Mouse (Mus musculus) embryonic facial prominence, embryonic 10.5 days (tissue): ENCODE measurements around the gene Prelid1. TPM values are rescaled to one million over a fixed set of nuclear protein-coding genes. Genes with fewer than 3 reads are reported as not detected.

Experiments
- DNase-seq: peaks from one replicate; pipeline ENCODE4 v3.0.0-alpha.2; 2017; ENCODE audit warnings: low spot score
- H3K27ac ChIP-seq: fragments of 300-500 bp; sonication (generic); replicated peaks from 2 replicates; pipeline ENCODE4 v1.5.1; 2016; ENCODE audit warnings: mild to moderate bottlenecking
- H3K27me3 ChIP-seq: fragments of 300-500 bp; sonication (generic); replicated peaks from 2 replicates; pipeline ENCODE4 v1.6.1; 2016; ENCODE audit warnings: low read depth, mild to moderate bottlenecking; ENCODE audit not compliant: poor library complexity, severe bottlenecking
- H3K36me3 ChIP-seq: fragments of 300-500 bp; sonication (generic); replicated peaks from 2 replicates; pipeline ENCODE4 v1.6.1; 2016; ENCODE audit warnings: mild to moderate bottlenecking, moderate library complexity
- H3K4me1 ChIP-seq: fragments of 300-500 bp; sonication (generic); 2 replicates; pipeline ENCODE4 v1.6.1; 2016
- H3K4me3 ChIP-seq: fragments of 300-500 bp; sonication (generic); 2 replicates; pipeline ENCODE4 v1.5.1; 2016; ENCODE audit warnings: mild to moderate bottlenecking, moderate library complexity
- H3K9me3 ChIP-seq: fragments of 300-500 bp; sonication (generic); 2 replicates; pipeline ENCODE4 v1.6.1; 2016; ENCODE audit warnings: mild to moderate bottlenecking
- WGBS: fragments of 180-500 bp; shearing (Covaris S2); methylation state at CpG from one replicate; pipeline ENCODE4 v1.1.7; 2016; 5-methylcytosine and 5-hydroxymethylcytosine counted together
- polyA plus RNA-seq: library from polyadenylated mRNA; unstranded; fragments of >200 nt; fragmentation: Nextera tagmentation; extraction: Ambion mirVana; gene quantifications from 2 replicates; pipeline ENCODE4 v1.2.1, GENCODE M21; 2016

The Prelid1 gene
- polyA plus RNA-seq, 1 experiment from 2014 or later: 460 TPM

DNA sequence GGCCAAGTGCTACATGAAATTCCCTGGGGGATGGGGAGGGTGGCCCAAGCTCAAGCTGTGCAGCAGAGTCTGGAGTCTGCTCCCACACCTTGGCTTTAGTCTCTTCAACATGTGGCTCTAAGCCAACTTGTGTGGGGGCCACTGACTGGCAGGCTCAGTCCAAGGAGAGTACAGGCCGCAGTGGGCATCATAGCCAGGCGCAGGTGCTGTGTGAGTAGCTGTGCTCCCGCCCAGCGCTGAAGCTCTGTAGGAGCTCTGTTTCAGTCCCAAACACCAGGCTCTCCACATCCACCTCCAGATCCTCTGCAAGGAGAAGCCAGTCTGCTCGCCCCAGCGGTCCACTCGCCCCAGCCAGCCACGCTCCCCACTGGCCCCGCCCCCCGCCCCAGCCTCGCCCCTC, 5.3 kb downstream of the Prelid1 start:
- no peak for DNase-seq
- Histone ChIP-seq H3K4me1 (peaks cover 62% of the 10 kb centered on the region), H3K27ac (no peak overlapping the region), H3K27me3 (peaks cover 10% of the 10 kb centered on the region; the same call in 1 of the 2 replicates), H3K4me3 (no peak overlapping the region), H3K36me3 (peaks cover 49% of the 10 kb centered on the region), H3K9me3 (no peaks in the 10 kb centered on the region)
- WGBS: 84% methylated on average over 11 of the region's 11 CpGs

DNA sequence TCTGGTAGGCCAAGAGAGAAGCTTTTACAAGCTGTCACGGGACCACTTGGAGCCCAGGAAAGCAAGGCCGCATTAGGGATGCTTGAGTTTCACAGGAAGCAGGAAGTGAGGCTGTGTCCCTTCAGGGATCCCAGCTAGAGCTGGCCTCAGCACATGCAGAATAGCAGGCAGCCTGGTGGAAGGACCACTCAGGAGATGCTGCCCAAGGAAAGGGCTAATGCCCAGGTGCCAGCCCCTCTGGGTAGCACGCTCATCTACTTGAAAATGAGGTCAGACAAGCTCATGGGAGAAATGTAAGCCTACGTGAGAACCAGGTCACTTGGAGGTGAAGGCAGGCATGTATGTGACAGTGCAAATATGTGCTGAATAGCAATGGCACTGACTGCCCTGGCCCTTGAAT, 6.9 kb downstream of the Prelid1 start:
- H3K27me3 ChIP-seq: peaks cover 10% of the 10 kb centered on the region; the same call in 1 of the 2 replicates
- DNase-seq: no peak
- no peak overlapping the region for H3K4me3 ChIP-seq
- H3K4me1 ChIP-seq: peaks cover 62% of the 10 kb centered on the region
- WGBS: 58% methylated on average over 4 of the region's 4 CpGs
- H3K9me3 ChIP-seq: no peaks in the 10 kb centered on the region
- peaks cover 45% of the 10 kb centered on the region for H3K36me3 ChIP-seq
- H3K27ac ChIP-seq: peak overlapping the region; percentile 40; the same call in 1 of the 2 replicates

DNA sequence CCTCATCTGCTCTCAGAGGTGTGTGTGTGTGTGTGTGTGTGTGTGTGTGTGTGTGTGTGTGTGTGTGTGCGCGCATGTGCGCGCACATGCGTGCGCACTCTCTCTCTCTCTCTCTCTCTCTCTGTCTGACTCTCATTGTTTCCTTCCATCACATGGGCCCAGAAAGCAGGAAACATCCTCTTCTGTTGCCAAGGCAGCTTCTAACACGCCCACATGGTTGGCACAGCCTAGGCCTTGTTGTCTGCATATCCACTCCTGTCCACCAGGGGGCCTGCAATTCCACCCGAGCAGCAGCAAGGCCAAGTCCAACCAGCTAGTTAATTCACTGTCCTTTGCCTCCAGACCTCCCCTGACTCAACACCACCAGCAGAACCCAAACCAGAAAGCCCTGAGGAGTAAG, 7.3 kb downstream of the Prelid1 start:
- Histone ChIP-seq H3K27me3 (peaks cover 10% of the 10 kb centered on the region; the same call in 1 of the 2 replicates), H3K36me3 (peaks cover 45% of the 10 kb centered on the region), H3K27ac (peak overlapping the region; percentile 51), H3K4me3 (peak overlapping the region; percentile 74; the same call in 1 of the 2 replicates), H3K9me3 (no peaks in the 10 kb centered on the region), H3K4me1 (peaks cover 60% of the 10 kb centered on the region)
- WGBS: 50% methylated on average over 8 of the region's 8 CpGs
- peak; percentile 87 for DNase-seq

DNA sequence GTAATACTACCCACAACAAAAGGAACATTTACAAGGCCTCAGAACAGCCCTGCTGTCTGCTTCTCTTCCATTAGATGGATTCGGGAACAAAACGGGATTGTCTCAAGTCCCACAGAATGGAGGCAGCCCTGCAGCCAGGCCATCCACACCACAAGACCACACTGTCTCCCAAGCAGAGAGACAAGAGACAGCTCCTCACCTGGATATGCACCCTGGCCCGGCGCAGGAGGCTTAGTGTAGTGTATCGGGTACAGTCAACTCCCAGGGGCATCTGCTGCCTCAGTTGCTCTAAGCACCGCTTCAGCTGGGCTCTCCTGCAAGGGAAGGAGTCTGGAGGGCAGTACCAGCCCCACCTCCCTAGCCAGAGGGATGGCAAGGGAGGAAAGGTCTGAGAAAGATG, 7.9 kb downstream of the Prelid1 start:
- H3K4me3 ChIP-seq: peak overlapping the region; percentile 74
- peaks cover 54% of the 10 kb centered on the region for H3K4me1 ChIP-seq
- no peaks in the 10 kb centered on the region for H3K9me3 ChIP-seq
- 84% methylated on average over 6 of the region's 6 CpGs for WGBS
- H3K27ac ChIP-seq: no peak overlapping the region
- H3K27me3 ChIP-seq: peaks cover 10% of the 10 kb centered on the region; the same call in 1 of the 2 replicates
- peaks cover 41% of the 10 kb centered on the region for H3K36me3 ChIP-seq
- no peak for DNase-seq

DNA sequence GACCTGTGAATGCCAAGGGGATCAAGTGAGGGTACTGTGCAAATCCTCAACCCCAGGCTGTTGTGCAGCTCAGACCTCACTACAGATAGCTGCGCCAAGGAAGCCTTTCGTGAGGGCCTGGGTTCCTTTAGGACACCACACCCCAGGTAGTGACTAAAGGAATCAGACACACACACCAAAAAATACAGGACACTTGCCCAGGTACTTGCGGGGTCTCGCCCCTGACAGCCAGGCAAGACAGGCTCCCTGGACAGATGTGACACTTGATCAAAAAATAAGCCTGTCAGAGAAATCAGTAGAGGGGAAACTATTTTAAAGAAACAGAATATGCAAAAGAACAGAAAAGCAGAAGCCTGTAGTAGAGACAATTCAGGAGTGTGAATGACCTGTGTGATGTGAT, 8.3 kb downstream of the Prelid1 start:
- Histone ChIP-seq H3K9me3 (no peaks in the 10 kb centered on the region), H3K27me3 (peaks cover 10% of the 10 kb centered on the region; the same call in 1 of the 2 replicates), H3K4me1 (peaks cover 50% of the 10 kb centered on the region), H3K36me3 (peaks cover 37% of the 10 kb centered on the region), H3K4me3 (peak overlapping the region; percentile 74), H3K27ac (no peak overlapping the region; the same call in 1 of the 2 replicates)
- DNase-seq: no peak
- 79% methylated on average over 4 of the region's 4 CpGs for WGBS

DNA sequence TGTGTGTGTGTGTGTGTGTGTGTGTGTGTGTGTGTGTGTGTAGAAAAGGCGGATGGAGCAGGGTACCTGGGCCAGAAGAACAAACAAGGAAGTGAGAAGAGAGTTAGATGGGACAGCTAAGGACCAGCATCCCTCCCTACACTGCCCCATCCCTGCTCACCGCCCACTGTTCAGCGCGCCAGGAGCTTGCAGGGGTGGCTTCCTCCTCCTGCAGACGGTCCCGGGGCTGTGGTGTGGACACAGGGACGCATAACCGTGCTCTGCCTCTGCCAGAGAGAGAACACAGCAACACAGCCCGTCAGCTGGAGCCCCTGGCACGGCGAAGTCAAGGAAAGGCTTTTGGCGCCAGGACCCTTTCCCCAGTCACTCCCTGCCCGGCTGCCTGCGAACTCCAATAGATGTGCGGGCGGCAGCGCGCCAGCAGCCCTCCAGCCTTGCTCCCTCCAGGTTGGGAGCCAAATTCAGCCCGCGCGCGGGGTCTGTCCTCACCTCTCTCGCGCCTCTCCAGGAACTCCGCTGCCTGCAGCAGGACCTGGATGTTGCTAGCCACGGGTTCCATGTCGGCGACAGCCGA, 8.9 kb downstream of the Prelid1 start:
- DNase-seq: no peak
- under 1% methylated on average over 29 of the region's 29 CpGs for WGBS
- Histone ChIP-seq H3K9me3 (no peaks in the 10 kb centered on the region), H3K27me3 (peaks cover 10% of the 10 kb centered on the region; the same call in 1 of the 2 replicates), H3K4me3 (peak overlapping the region; percentile 74), H3K4me1 (peaks cover 45% of the 10 kb centered on the region), H3K36me3 (peaks cover 31% of the 10 kb centered on the region), H3K27ac (peak overlapping the region; percentile 95)

DNA sequence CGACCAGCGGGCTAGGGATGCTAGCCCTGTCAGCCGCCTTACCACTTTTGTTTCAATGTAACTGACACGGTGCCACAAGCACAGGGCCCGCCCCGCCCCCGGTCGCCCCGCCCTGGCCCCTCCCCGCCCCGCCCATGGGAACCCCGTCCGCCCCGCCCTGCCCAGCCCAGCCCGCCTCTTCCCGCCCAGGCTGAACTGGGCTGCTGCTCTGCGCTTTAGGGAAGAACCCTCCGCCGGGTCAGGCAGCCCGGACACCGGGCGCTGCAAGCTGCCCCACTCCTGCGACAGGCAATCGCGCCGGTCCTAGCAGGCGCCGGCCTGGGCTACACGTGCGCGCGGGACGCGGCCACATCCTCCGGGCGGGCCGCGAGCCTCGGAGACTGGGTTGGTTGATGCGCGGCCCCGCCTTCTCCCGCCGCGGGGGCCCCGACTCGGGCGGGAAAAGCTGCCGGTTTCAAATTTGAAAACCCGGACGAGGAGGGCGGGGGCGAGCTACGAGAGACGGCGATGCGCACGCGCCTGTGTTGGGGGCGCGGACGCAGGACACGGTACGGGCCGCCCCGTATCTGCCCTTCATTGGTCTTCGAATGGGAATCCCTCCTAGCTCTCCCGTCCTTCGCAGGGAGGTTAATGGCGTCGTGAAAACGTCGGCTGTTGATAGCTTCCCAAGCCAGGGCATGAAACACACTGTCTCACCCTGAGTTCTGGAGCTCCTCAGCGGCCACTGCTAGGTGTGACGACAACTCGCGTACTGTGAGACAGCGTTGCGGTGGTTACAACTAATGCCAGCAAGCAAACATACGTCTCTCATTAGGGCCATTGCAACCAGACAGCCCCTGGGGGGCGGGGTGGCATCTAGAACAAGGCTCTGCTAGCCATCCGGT, 9.6 kb downstream of the Prelid1 start, which contains the start of gene Mxd3:
TSS of gene Mxd3 (minus strand) at position 141 of the 884 bp plus-strand sequence.
- H3K36me3 ChIP-seq: peaks cover 24% of the 10 kb centered on the region
- peak within 1 kb of the TSS; percentile 95 for H3K27ac ChIP-seq
- peak within 1 kb of the TSS; percentile 74 for H3K4me3 ChIP-seq
- H3K4me1 ChIP-seq: peaks cover 45% of the 10 kb centered on the region
- H3K9me3 ChIP-seq: no peaks in the 10 kb centered on the region
- WGBS: under 1% methylated on average over 82 of the region's 82 CpGs
- peak; percentile 94 for DNase-seq
- H3K27me3 ChIP-seq: peaks cover 10% of the 10 kb centered on the region; the same call in 1 of the 2 replicates

DNA sequence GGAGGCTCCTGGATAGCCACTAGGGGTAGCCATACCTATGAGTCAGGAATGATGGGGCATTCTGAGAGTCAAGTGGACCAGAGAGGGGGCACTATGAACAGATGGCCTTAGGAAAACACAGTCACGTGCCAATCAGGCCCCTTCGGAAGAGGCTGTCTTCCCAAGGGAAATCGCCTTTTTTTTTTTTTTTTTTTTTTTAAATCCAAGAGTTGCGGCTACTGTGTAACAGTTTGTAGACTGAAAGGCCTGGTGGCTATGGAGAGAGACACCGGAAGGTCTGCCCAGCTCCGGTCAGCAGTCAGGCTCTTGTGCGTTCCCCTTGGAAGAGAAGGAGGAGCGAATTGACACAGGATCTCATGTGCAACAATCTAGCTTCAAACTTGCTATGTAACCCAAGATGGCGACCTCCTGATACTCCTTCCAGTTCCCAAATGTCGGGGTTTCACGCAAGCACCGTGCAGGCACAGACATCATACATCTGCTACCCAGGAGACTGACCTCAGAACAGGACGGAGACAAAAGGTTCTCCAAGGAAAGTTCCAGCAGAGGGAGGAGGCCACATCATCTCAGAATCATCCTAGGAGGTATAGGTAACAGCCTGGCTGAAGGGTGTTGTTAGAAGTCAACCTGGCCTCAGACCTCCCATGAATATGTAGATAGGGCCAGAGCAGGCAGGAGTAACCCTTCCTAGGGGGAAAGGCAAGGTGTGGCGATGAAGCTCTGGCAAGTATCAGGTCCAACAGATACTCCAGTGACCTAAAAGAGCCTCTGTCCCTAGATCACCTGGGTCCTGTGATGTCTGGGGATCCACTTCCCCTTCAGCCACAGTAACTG, 10.5 kb downstream of the Prelid1 start:
- H3K27ac ChIP-seq: peak overlapping the region; percentile 95
- H3K36me3 ChIP-seq: peaks cover 15% of the 10 kb centered on the region
- DNase-seq: peak; percentile 25
- no peaks in the 10 kb centered on the region for H3K9me3 ChIP-seq
- peaks cover 10% of the 10 kb centered on the region; the same call in 1 of the 2 replicates for H3K27me3 ChIP-seq
- WGBS: 43% methylated on average over 14 of the region's 14 CpGs
- H3K4me1 ChIP-seq: peaks cover 45% of the 10 kb centered on the region
- H3K4me3 ChIP-seq: peak overlapping the region; percentile 74

DNA sequence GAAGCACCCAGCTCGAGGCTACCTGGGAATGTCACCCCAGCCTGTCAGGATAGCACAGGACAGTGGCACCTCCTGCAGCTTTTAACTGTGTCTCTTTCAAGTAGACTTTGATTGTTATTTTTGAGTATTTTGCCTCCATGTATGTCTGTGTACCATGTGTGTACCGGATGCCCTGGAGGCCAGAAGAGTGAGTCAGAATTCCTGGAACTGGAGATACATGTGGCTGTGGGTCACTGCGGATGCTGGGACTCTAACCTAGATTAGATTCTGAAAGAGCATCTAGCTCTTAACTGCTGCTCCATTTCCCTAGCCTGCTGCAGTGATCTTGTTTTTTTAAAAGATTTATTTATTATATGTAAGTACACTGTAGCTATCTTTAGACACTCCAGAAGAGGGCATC, 12.0 kb downstream of the Prelid1 start:
- no peak overlapping the region for H3K4me3 ChIP-seq
- no peaks in the 10 kb centered on the region; the same call in 1 of the 2 replicates for H3K36me3 ChIP-seq
- no peak for DNase-seq
- H3K27me3 ChIP-seq: peaks cover 10% of the 10 kb centered on the region; the same call in 1 of the 2 replicates
- no peak overlapping the region for H3K27ac ChIP-seq
- WGBS: 89% methylated on average over 3 of the region's 3 CpGs
- peaks cover 44% of the 10 kb centered on the region for H3K4me1 ChIP-seq
- no peaks in the 10 kb centered on the region for H3K9me3 ChIP-seq

DNA sequence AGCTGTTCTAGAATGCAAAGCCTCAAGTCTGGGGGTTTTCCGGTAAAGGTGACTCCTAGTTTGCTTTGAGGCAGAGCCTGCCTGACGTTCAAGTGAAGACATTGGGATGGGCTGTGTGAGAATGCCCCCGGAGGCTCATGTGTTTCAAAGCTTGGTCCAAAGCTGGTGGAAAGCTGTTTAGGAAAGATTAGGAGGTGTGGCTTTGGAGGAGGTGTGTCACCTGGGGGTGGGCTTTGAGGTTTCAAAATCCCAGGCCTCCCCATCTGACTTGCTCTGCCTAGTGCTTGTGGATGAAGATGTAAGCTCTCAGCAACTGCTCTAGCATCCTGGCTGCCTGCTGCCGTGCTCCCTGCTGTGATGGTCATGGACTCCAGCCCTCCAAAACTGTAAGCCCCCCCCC, 15.4 kb downstream of the Prelid1 start:
- H3K9me3 ChIP-seq: no peaks in the 10 kb centered on the region
- no peaks in the 10 kb centered on the region for H3K27me3 ChIP-seq
- H3K4me1 ChIP-seq: peaks cover 16% of the 10 kb centered on the region
- H3K27ac ChIP-seq: no peak overlapping the region
- DNase-seq: no peak
- WGBS: 83% methylated on average over 4 of the region's 4 CpGs
- H3K36me3 ChIP-seq: no peaks in the 10 kb centered on the region
- no peak overlapping the region for H3K4me3 ChIP-seq

DNA sequence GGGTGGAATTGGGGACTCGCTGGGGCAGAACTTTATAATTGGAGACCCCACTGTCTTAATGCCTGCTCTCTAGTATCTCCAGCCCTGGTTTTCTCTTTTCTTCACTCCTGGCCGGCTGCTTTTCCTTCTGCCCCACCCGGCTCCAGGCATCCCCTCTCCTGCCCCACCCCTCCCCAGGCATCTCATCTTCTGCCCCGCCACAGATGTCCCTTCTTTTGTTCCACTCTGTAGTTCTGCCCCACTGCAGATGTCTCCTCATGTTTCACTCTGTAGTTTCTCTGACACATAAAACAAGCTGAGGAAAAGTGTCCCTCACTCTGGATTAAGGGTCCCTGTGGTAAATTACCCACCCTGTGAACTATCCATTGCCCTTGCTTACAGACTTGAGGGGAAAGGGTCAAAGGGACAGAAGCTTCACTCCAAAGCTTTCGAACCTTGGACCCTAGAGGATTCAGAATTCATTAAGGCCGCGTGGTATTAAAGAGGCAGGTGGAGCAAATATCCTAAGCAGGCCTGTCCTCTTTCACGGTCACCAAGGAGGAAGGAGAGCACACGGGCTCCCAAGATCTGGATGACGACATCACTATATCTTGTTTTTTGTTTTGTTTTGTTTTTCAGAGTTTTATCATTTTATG, 17.2 kb downstream of the Prelid1 start:
- no peaks in the 10 kb centered on the region for H3K36me3 ChIP-seq
- 66% methylated on average over 10 of the region's 10 CpGs for WGBS
- no peak overlapping the region for H3K4me3 ChIP-seq
- no peaks in the 10 kb centered on the region for H3K27me3 ChIP-seq
- H3K9me3 ChIP-seq: no peaks in the 10 kb centered on the region
- H3K4me1 ChIP-seq: peaks cover 7% of the 10 kb centered on the region; the same call in 1 of the 2 replicates
- no peak overlapping the region for H3K27ac ChIP-seq
- no peak for DNase-seq
